Mouse (Mus musculus): ENCODE measurements around the gene Xcl1.
"Not testable (repeated sequence)": the region's sequence is repeated elsewhere in the genome, so short reads cannot be mapped to it uniquely, and the experiment has no call there.

The Xcl1 gene

GRCm38 (mm10) chr1:164935477-164936044 lies at the start of gene Xcl1:
Xcl1 (minus strand) TSS chr1:164935527.
- no peak for DNase-seq (ENCODE audit: low read depth, low spot score)

- not testable (repeated sequence) for DNase-seq (ENCODE audit: low read depth, low spot score)
These were observed 49.4 kb upstream of the Xcl1 start for GRCm38 (mm10) chr1:164984681-164985080.

- no peak for DNase-seq (ENCODE audit: low read depth, low spot score)
These were observed 42.0 kb upstream of the Xcl1 start for GRCm38 (mm10) chr1:164977351-164977750.

DNA sequence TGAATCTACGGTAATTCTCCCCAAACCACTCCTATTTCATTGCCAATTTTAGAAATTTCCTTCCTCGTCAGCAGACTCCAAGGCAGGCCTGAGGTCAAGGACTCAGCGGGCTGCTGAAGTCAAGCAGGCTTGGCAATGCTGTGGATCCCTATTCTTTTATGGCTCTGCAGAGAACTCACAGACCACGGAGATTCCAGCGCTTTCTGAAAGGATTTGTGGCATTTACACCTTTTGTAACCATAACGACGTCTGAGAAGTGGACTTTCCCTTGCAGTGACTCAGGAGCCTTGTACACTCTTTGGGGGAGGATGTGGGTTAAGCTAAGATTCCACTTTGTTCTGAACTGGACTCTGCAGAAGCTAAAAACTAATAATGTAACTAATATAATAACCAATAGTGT lies 40.4 kb upstream of the Xcl1 start:
- DNase-seq (ENCODE audit: low read depth, low spot score) = peak; percentile 68

- DNase-seq (ENCODE audit: low read depth, low spot score) = no peak
These were observed 39.9 kb upstream of the Xcl1 start for GRCm38 (mm10) chr1:164975276-164975675.

GRCm38 (mm10) chr1:164973790-164974189 lies 38.5 kb upstream of the Xcl1 start:
- no peak for DNase-seq (ENCODE audit: low read depth, low spot score)

DNA sequence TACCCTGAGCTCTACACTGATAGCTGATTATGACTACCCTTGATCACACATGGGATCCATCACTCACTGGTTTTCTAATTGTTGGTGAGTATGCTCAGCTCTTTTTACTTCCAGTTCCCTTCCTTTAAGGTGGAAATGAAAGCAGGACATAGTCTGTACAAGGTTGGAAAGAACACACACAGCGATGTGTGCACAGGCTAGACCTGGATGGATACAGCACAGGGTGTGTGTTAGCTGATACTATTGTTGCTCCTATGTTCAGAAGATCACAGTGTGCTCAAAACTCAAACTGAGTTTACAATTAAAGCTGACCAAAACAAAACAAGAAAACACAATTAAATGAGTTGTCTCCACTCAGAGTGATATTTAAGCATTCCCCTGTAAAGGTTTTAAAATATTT lies 38.0 kb upstream of the Xcl1 start:
- no peak for DNase-seq (ENCODE audit: low read depth, low spot score)

DNA sequence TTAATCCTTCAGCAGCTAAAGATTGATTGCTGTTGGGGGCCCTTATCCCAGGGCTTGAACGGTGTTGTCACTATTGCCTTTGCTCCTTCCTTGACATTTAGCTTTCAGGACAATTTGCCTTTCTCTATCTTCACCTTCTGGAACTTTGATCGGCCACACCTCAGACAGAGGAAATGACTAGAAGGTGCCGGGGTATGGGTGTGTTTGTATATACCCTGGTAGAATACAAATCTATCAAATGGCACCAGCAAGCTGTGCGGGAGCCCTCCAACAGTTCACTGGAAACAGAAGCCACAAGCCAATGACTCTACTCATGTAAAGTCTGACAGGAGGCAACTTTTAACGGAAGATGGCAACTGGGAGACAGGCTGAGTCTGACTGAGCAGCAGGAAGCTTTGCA lies 37.4 kb upstream of the Xcl1 start:
- DNase-seq (ENCODE audit: low read depth, low spot score) = peak; percentile 51

- peak; percentile 82 for DNase-seq (ENCODE audit: low read depth, low spot score)
These were observed 30.9 kb upstream of the Xcl1 start for GRCm38 (mm10) chr1:164966095-164966698.

DNA sequence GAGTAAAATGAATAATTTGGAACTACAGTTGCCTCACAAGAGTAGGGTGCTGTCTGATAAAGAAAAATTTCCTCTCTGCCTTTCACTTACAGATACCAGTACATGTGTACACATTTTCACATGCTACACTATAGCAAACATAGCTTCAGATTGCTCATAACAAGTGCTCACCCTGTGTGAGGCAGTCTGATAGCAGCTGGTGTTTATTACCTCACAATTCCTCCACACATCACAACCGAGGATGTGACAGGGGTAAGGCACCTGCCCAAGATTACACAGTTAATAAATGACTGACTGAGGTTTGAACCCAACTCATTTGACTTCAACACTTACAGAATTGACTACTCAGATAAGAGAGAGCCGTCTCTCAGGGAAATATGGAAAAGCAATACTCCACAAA lies 25.3 kb upstream of the Xcl1 start:
- peak; percentile 65 for DNase-seq (ENCODE audit: low read depth, low spot score)

DNA sequence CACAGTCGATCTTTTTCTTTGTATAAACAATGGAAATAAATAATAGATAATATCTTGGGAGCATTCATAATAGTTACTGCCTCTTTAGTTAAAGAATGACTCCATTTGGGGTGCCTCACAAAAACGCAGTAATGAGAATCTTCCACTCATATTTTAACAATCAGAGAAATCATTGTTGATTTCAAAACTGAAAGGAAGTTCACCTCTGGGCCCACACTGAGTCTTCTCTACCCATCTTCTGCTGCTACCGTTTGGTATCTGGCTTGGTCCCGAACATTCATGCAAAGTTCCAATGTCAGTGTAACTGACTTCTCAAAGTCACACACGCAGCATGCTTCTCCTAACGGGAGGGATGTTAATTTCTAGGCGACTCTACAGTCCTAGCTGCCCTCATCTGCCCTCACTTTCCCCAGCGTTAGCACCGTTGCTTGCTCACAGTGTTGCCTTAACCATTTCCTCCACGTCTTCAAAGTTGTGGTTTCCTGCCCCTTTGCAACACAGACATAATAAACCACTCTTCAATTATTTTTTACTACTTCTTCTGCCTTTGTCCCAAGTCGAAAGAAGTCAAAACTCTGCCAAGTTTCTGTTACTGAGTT lies 24.6 kb upstream of the Xcl1 start:
- peak; percentile 82 for DNase-seq (ENCODE audit: low read depth, low spot score)

GRCm38 (mm10) chr1:164959160-164959559 lies 23.8 kb upstream of the Xcl1 start:
- DNase-seq (ENCODE audit: low read depth, low spot score) = no peak

GRCm38 (mm10) chr1:164957974-164958373 lies 22.6 kb upstream of the Xcl1 start:
- no peak for DNase-seq (ENCODE audit: low read depth, low spot score)

DNA sequence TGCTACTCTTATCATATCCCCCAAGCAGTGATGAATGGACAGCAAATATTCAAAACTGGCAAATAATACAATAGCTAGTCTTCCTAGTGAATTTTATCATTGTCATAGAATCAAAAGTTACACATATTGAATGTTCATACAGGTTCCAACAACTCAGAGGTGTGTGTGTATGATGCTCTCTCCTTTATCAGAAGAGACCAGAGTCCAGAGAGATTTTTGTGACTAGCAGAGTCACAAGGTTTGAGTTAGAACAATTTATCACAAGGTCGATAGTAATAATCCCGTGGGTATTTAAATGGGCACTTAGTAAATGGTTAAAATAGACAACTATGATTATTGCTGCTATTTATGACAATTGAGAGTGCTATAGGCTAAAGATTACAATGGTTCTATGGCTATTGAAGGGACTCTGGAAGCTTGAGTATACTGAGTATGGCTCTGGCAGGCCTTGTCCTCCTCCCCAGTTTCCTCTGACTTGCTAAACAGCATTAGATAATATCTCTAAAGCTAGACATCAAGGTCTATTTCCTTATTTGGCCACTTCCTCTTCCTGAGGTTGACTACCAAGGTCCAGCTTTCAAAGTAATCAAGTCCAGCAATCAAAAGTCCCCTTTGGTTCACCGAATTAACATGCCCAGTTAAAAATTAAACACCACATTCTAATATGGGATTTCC lies 21.5 kb upstream of the Xcl1 start:
- no peak for DNase-seq (ENCODE audit: low read depth, low spot score)

- no peak for DNase-seq (ENCODE audit: low read depth, low spot score)
These were observed 20.3 kb upstream of the Xcl1 start for GRCm38 (mm10) chr1:164955452-164956196.

DNA sequence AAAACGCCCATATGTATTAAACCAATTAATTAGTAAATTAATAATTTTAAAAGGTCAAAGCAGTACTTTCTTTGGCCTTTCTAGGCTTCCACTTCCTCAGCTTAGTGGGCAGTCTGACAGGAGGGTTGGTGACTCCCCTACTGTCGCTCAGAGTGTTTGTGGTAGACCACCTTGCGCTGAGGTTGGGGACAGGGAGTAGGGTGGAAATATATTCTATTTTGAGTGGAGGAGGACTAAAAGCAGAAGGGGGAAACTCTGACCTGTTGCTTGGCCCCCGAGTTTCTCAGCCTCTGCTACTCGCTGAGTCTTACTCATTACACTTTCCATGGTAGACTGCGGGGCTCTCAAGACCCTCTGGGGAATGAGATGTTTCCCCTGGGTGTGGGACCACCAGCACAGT lies 18.2 kb upstream of the Xcl1 start:
- no peak for DNase-seq (ENCODE audit: low read depth, low spot score)

DNA sequence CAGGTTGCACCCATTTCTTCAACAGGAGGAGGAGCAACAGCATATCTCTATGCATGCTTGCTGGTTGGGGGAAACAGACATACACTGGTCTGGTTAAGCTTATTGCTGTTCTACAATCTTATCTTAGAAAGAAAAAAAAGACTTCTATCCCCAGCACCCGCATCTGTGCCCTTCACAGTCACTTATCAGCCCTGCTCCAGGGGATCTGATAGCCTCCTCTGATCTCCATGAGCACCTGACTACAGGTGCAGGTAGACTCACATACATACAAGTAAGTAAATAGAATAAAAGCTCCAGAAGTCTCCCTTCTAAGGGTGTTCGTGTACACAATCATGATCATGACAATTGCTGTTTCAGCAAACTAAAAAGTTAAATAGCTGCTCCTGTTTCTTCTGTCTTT lies 733 bp upstream of the Xcl1 start:
- DNase-seq (ENCODE audit: low read depth, low spot score) = no peak

DNA sequence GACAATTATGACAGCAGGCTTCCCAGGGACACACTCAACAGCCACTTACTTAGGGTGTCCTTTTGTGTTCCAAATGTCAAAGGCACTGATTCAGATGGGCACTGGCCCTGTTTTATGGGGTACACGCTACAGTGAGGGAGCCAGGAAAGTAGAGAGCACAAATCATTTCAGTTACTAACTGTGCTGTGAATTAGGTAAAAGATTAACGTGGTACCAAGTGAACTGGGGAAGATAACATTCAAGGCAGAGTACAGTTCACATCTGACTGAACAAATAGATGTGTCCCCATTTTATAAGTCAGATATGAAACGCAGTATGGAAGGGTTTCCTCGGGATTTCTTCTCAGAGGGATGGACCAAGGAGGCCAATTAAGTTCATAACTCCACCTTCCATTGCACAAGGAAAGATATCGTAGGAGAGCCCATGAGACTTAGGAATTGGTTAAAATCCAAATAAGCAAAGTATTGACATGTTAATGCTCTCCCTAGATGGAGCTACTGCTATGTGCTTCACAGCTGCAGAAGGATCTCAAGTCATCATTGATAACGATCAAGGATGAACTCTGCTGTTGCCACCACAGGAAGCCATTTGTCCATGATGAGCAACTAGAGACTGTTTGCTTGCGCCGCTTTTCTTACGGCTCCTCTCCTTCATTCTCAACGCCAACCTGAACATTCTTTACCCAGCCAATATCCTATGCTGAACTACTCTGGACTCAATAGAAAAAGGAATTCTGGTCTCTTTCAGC lies 1.7 kb downstream of the Xcl1 start:
- DNase-seq (ENCODE audit: low read depth, low spot score) = peak; percentile 61

GRCm38 (mm10) chr1:164931135-164931534 lies 4.2 kb downstream of the Xcl1 start:
- DNase-seq (ENCODE audit: low read depth, low spot score) = no peak

DNA sequence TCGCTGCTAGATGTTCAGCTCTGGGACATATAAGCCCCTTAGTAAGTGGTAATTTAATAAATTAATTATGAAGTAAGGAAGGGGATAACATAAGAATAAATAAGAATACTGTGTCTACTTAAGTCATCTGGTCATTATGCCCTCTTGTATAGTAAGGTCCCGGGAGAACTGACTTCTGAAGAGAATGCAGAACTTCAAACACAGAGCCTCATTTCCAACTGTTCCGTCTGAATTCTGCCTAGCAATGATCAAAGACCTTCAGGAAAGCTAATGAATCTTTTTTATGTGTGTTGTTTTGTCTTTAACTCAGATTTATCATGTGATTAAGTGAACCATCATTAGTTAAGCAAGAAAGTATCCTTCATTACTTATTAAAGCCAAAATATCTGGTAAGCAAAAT lies 5.3 kb downstream of the Xcl1 start:
- DNase-seq (ENCODE audit: low read depth, low spot score) = no peak

- no peak for DNase-seq (ENCODE audit: low read depth, low spot score)
These were observed 8.7 kb downstream of the Xcl1 start for GRCm38 (mm10) chr1:164926534-164927160.
